ENCODE assay signal across 18 mouse cellular contexts in the genomic region with DNA sequence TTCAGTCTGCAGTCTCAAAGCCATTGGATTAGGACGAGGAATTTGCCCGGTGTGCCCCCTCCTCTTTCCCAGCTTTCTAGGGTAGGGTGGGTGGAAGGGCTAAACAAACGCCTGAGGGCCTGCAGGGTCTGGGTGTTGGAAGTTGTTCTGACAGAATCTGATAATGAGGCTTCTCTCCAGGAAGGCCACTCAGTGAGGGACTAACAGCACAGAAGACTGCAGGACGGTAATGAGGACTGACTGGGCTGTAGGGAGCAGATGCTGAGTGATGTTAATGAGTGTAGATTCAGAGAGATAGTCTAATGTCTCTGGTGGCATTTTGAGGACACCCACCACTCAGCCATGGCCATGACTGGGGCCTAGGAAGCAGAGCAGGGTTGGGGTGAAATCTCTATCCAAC. TPM values are rescaled to one million over a fixed set of nuclear protein-coding genes. Genes with fewer than 3 reads are reported as not detected.
"Had no signal": no experiment of that assay in that cellular context is flagged by ENCODE, and none has a peak within 500 bp of the region (broad histone marks: within the 10 kb centered on the region; RNA-seq: fewer than 3 reads in every experiment).

No protein-coding gene starts in this region.

- H3K27ac ChIP-seq: limb, embryonic 12.5 days; limb, embryonic 15.5 days; liver, embryonic 14.5 days; macrophage; stomach, embryonic 15.5 days had no signal

- ATAC-seq: intestine, embryonic 16.5 days; liver, postnatal 0 days; lung, postnatal 0 days had no signal

- H3K27me3 ChIP-seq: limb, embryonic 12.5 days; limb, embryonic 15.5 days; stomach, embryonic 15.5 days had no signal

- H3K36me3 ChIP-seq: limb, embryonic 12.5 days; limb, embryonic 15.5 days; stomach, embryonic 15.5 days had no signal

- H3K9me3 ChIP-seq: limb, embryonic 12.5 days; limb, embryonic 15.5 days; stomach, embryonic 15.5 days had no signal

- H3K4me3 ChIP-seq: limb, embryonic 12.5 days; limb, embryonic 15.5 days; stomach, embryonic 15.5 days had no signal

- H3K4me2 ChIP-seq: limb, embryonic 12.5 days; limb, embryonic 15.5 days; liver, embryonic 11.5 days; lung, embryonic 14.5 days; stomach, embryonic 15.5 days had no signal

- DNase-seq: kidney, adult 18-20 months; kidney, adult 9 months; kidney, postnatal 14 days; kidney, postnatal 4 days; left cerebral cortex, postnatal 4 days; liver, postnatal 0 days; lung, embryonic 14.5 days; right cerebral cortex, postnatal 25 days; spleen, adult 18-20 months; thymus, postnatal 25 days had no signal

- H3K9ac ChIP-seq: limb, embryonic 12.5 days; limb, embryonic 15.5 days; liver, embryonic 14.5 days; liver, postnatal 0 days; lung, embryonic 14.5 days; stomach, embryonic 15.5 days had no signal

- H3K4me1 ChIP-seq: limb, embryonic 12.5 days; limb, embryonic 15.5 days; stomach, embryonic 15.5 days had no signal

RNA-seq across cellular contexts. Expression of a gene that starts 45.5 kb away (rescaled TPM):
- polyA plus RNA-seq: limb, embryonic 12.5 days; liver, postnatal 0 days; lung, embryonic 14.5 days; macrophage had no signal
